Mouse (Mus musculus): ENCODE data around the gene Tbc1d10b.
"Not testable (repeated sequence)": the region's sequence is repeated elsewhere in the genome, so short reads cannot be mapped to it uniquely, and the experiment has no call there.

Tbc1d10b gene

DNA sequence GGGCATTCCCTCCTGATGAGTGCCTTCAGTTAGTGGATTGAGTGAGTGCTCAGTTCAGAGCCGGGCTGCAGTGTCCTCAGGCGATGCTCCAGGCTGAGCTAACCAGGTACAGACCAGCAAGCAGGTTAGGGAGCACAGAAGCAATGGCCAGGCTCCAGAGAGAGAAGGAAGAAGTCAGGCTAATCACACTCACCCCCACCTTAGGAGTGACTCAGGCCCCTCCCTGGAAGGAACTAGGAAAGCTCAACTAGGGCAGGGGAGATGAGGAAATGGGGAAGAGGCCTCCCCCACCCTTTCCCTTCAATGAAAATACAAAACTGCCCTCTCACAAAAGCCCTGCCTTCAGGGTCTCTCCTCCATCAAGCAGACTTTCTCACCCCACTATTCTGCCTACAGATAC, 1.7 kb downstream of the Tbc1d10b start:
- no peak for DNase-seq (ENCODE audit: low spot score)

DNA sequence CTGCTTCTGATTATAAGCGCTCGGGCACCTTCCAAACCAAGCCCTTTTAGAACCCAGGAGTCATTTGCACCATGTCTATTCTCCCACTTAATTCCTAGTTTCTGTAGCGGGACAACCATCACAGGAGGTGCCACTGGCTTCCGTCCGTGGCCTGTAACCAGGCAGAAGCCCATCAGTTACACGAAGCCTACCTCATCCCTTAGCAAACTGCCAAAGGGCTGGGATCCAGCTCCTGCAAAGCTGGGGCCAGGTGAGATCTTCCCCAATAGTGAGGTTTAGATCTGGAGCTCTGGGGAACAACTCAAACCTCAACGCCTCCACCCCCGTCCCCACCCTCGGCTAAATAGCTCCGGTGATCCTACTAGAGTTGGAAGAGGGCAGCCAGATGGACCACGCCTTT, 11.8 kb downstream of the Tbc1d10b start:
- DNase-seq (ENCODE audit: low spot score): no peak

DNA sequence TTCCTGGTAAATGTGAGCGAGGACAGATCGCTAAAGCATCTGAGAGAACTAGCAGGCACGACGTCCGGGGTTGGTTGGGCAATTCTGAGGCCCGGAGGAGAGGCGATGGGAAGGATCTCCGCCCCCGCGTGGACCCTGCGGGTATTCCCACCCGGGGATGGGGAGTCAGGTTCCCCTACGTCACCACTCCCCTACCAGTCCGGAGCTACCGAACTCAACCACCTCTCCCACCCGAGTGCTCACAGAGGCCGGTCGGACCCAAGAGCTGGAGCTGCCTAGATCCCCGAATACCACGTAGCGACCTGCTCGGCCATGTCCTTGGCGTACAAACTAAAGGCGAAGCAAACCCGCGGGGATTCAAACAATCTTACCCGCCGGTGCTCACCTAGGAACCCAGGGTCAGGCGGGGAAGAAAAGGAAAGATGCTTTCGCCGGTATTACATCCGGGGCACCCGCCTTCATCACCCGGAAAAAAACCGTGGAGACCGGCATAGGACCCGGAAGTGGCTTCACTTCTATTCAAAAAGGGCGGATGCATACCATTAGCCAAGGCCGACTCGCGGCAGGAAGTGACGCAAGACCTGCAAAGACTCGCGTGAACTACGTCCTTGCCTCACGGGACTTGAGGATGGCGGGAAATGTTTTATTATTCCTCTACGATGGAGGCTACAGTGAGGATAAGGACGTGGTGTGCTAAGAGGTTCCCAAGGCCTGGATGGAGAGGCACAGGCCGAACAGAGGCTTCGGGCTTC, 12.5 kb downstream of the Tbc1d10b start, which contains the start of gene Cd2bp2:
Gene Cd2bp2 (minus strand): TSS at position 507 of the 752 bp plus-strand sequence.
- DNase-seq (ENCODE audit: low spot score): peak; percentile 98

- DNase-seq (ENCODE audit: low spot score): no peak
Observed at GRCm38 (mm10) chr7:127194633-127195029, 13.6 kb downstream of the Tbc1d10b start.

DNA sequence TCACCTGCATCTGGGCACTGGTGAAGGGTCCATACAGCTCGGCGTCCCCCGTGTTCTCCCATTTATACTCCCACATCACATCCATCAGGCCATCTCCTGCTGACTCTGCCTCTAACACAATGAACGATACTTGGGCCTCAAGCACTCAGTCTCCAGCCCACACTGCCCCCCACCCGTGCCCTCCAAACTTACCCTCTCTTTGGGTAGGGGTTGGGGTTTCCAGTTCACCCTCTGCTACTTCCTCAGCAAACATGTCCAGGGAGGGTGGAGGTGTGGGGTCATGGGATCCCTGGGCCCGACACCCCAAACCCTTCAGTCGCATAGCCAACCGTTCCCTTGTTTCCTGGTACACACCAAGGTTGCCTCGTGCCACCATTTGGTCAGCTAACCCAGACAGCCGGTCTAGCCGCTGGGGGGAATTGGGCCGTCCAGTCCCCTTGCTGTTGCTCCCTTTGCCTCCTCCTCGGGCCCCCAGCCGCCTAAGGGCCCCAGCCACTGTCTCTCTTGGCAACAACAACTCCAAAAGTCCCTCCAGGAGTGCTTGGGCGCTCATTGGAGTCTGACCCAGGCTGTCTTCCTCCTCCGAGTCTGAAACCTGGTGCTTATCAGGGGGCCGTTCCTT, 14.1 kb downstream of the Tbc1d10b start:
- no peak for DNase-seq (ENCODE audit: low spot score)

DNA sequence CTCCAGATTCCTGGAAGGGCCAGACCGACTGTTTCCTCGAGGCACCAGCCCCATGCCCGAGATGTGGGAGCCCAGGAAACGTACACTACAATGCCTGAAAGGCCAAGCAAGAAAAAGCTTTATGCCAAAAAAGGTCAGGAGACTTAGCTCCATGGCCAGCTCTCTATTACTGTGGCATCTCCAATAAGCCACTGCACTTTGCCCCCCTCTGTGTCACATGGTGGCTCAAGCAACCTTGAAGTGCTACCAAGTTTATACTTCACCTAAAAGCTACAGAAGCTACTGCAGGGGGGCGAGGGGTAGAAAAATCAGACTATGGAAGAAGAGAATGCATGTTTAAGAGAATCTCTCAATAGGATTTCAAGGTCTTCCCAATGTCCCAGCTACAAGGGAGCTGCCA, 15.3 kb downstream of the Tbc1d10b start:
- no peak for DNase-seq (ENCODE audit: low spot score)

DNA sequence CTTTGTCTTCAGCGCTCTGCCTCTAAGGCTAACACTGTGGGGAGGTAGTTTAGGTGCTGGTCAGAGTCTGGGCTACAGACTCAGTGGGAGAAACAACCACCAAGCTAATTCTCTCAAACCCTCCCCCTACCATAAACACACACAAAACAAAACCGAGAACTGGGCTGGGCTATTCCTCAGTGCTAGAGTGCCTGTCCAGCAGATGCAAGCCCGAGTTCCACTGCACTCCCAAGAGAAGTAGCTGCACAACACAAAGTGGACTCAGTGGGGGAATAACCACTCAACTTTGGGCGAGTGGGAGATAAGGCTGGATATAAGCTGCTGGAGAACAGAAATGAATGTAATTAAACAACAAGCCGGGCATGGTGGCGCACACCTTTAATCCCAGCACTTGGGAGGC, 17.6 kb downstream of the Tbc1d10b start:
- no peak for DNase-seq (ENCODE audit: low spot score)

DNA sequence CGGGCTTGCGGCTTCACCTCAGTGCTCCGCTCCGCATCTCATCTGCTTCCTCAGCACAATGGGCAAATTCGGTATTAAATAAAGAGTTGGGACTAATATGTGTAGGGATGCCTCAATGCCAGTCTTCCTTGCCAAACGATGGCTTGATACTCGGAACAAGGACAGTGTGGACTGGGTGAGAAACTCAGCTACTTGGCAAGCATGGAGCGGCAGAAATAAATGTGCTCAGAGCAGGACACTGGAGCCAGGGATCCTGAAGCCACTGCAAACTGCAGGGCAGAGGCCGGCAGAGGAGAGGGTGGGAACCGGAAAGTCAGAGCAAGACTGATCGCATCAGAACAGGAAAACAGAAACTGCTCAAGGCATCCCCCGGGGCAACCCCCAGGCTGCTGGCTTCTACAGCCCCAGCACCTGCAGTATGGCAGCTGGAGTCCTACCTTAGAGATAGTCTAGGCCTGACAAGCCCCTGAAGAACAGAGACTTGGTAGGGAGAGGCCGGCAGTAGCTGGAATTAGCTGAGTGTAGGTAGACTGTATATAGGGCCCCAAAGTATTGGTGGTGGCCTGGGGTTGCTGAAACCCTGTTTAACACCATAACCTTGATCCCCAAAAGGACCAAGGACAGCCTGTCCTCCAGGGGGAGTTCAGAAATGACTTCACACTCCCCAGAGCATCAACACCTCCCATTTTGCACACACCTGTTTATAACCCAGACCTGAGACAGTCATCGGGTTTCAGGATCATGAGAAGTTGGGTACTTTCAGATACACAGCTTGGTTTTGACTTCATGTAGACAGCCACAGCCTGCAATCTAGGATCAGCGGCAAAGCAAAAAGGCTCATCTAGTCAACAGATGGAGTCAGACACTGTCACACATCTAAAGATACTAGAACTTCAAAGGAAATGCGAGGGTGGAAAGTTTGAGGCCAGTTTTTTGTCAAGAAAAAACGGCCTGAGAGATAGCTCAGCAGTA, 19.7 kb downstream of the Tbc1d10b start:
- no peak for DNase-seq (ENCODE audit: low spot score)

- no peak for DNase-seq (ENCODE audit: low spot score)
Observed at GRCm38 (mm10) chr7:127187351-127187750, 20.9 kb downstream of the Tbc1d10b start.

DNA sequence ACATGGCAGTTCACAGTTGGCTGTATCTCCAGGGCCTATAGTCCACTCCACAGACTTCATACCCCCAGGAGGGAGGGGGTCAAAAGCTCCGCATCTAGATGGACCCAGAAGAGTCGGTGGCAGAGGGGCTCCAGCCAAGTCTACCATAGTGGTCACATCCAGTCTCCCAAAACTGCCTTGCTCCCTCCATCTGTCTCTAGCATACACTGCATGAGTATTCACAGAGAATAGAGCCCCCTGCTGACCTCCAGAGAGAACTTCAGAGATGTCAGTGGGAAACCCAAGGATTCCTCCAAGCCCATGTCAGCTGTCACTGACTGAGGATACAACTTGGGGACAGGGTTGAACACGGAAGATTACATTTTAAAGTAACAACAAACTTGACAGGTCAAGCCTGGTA, 22.7 kb downstream of the Tbc1d10b start:
- peak; percentile 66 for DNase-seq (ENCODE audit: low spot score)

DNA sequence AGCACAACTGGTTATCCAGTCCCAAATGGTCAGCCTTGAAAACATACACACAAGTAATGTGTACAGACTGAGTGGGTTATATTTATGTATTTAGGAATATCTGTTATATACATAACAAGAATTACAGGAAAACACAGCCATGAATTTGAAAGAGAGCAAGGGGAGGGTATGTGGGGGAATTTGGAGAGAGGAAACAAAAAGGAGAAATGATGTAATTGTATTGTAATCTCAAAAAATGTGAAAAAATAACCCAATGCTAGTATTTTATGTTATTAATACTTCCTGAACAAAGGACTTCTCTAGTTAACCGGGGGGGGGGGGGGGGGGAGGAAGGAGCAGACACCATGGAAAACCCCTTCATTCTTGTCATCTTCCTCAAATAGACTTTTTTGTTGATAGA, 23.5 kb downstream of the Tbc1d10b start:
- DNase-seq (ENCODE audit: low spot score): no peak

DNA sequence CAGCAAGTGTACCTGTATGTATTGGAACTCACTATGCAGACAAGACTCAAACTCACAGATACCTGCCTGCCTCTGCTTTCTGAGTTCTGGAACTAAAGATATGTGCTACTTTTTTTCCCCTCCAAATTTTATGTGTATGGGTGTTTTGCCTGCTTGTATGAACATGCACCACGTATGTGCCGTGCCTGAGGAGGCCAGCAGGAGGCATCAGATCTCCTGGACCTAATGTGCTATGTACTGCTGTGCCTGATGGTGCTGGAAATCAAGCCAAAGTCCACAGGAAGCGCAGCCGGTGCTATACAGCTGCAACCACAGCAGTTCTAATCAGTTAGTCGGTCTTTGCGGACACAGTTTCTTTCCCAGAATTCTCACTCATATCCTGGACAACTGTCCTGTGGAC, 24.4 kb downstream of the Tbc1d10b start:
- peak; percentile 14 for DNase-seq (ENCODE audit: low spot score)

GRCm38 (mm10) chr7:127183345-127183744, 24.9 kb downstream of the Tbc1d10b start:
- DNase-seq (ENCODE audit: low spot score): no peak

DNA sequence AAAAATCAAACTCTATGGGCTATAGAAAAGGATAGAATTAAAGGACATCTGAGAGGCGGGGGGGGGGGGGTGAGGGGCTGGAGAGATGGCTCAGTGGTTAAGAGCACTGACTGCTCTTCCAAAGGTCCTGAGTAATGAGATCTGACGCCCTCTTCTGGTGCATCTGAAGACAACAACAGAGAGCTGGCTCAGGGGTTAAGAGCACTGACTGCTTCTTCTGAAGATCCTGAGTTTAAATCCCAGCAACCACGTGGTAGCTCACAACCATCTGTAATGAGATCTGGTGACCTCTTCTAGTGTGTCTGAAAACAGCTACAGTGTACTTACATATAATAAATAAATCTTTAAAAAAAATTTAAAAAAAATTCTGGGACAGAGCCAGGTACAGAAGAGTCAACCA, 26.5 kb downstream of the Tbc1d10b start:
- DNase-seq (ENCODE audit: low spot score): not testable (repeated sequence)

GRCm38 (mm10) chr7:127180783-127181182, 27.5 kb downstream of the Tbc1d10b start:
- DNase-seq (ENCODE audit: low spot score): no peak

DNA sequence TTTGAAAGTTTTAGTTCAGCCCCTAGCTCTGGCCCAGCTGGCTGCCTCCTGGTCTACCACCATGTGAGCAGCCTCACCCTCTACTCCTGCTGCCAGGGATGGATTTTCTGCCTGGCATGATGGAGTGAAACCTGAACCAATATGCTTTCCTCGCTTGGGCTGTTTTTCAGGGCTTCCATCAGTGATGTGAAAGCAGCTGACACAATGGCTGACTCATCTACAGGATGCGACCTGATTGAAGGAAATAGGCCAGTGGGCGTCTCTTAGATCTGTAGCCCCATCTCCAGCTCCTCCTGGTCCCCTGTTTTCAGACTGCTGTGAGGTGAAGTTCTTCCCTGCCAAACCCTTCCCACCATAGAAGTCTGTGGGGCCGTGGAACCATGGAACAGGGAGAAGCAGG, 31.3 kb downstream of the Tbc1d10b start:
- DNase-seq (ENCODE audit: low spot score): no peak

- no peak for DNase-seq (ENCODE audit: low spot score)
Observed at GRCm38 (mm10) chr7:127166501-127166900, 41.8 kb downstream of the Tbc1d10b start.

- no peak for DNase-seq (ENCODE audit: low spot score)
Observed at GRCm38 (mm10) chr7:127165607-127166493, 42.4 kb downstream of the Tbc1d10b start.

- DNase-seq (ENCODE audit: low spot score): no peak
Observed at GRCm38 (mm10) chr7:127164002-127164401, 44.3 kb downstream of the Tbc1d10b start.

GRCm38 (mm10) chr7:127162546-127162945, 45.7 kb downstream of the Tbc1d10b start:
- no peak for DNase-seq (ENCODE audit: low spot score)

- DNase-seq (ENCODE audit: low spot score): no peak
Observed at GRCm38 (mm10) chr7:127157548-127157947, 50.7 kb downstream of the Tbc1d10b start.

Data from retina, embryonic 14.5 days (tissue).